Mouse (Mus musculus) midbrain, embryonic 11.5 days (tissue): ENCODE results near the gene Adgre4. TPM values are rescaled to one million over a fixed set of nuclear protein-coding genes. Genes with fewer than 3 reads are reported as not detected.
"Not testable (repeated sequence)": the region's sequence is repeated elsewhere in the genome, so short reads cannot be mapped to it uniquely, and the experiment has no call there.

Source experiments
- ATAC-seq: fragments of 200-750 bp; cut with Nextera tagmentation; 2 replicates; pipeline ENCODE4 v1.8.0; 2017; ENCODE audit warnings: moderate TSS enrichment, moderate library complexity; ENCODE audit not compliant: low FRiP score
- DNase-seq: peaks from one replicate; pipeline ENCODE4 v3.0.0; 2015; ENCODE audit warnings: low spot score; ENCODE audit errors: missing footprints
- H3K27ac ChIP-seq: fragments of 300-500 bp; sonication (generic); 2 replicates; pipeline ENCODE4 v1.5.1; 2014; ENCODE audit warnings: low read depth, low read length
- H3K27me3 ChIP-seq: fragments of 300-500 bp; sonication (generic); 2 replicates; pipeline ENCODE4 v1.6.1; 2014; ENCODE audit warnings: mild to moderate bottlenecking, low read length, moderate library complexity, mixed read lengths; ENCODE audit not compliant: control insufficient read depth, insufficient read depth
- H3K36me3 ChIP-seq: fragments of 300-500 bp; sonication (generic); 2 replicates; pipeline ENCODE4 v1.6.1; 2014; ENCODE audit warnings: mild to moderate bottlenecking, low read length, moderate library complexity, mixed read lengths; ENCODE audit not compliant: control insufficient read depth, insufficient read depth
- H3K4me1 ChIP-seq: fragments of 300-500 bp; sonication (generic); 2 replicates; pipeline ENCODE4 v1.6.1; 2014; ENCODE audit warnings: low read length; ENCODE audit not compliant: control insufficient read depth, insufficient read depth
- H3K4me2 ChIP-seq: fragments of 300-500 bp; sonication (generic); 2 replicates; pipeline ENCODE4 v1.6.1; 2014; ENCODE audit warnings: mild to moderate bottlenecking, moderate library complexity
- H3K4me3 ChIP-seq: fragments of 300-500 bp; sonication (generic); 2 replicates; pipeline ENCODE4 v1.5.1; 2014; ENCODE audit warnings: low read depth, low read length
- H3K9ac ChIP-seq: fragments of 300-500 bp; sonication (generic); 2 replicates; pipeline ENCODE4 v1.6.1; 2014; ENCODE audit warnings: low read length
- H3K9me3 ChIP-seq: fragments of 300-500 bp; sonication (generic); 2 replicates; pipeline ENCODE4 v1.6.1; 2016; ENCODE audit warnings: low read length; ENCODE audit not compliant: control insufficient read depth
- WGBS: fragments of 180-500 bp; shearing (Covaris S2); extraction: QIAGEN DNeasy Blood & Tissue Kit; methylation state at CpG from one replicate; pipeline ENCODE4 v1.1.7; 2014; 5-methylcytosine and 5-hydroxymethylcytosine counted together
- polyA plus RNA-seq: library from polyadenylated mRNA; unstranded; fragments of >200 nt; fragmentation: Nextera tagmentation; extraction: Ambion mirVana; gene quantifications from 2 replicates; pipeline ENCODE4 v1.2.1, GENCODE M21; 2014

Adgre4 gene
- polyA plus RNA-seq, 1 experiment from 2014 or later = 0.11 TPM

GRCm38 (mm10) chr17:55892406-55892955 lies 142.7 kb downstream of the Adgre4 start:
- not testable (repeated sequence) for H3K27ac ChIP-seq
- WGBS = 21% methylated on average over 6 of the region's 8 CpGs

DNA sequence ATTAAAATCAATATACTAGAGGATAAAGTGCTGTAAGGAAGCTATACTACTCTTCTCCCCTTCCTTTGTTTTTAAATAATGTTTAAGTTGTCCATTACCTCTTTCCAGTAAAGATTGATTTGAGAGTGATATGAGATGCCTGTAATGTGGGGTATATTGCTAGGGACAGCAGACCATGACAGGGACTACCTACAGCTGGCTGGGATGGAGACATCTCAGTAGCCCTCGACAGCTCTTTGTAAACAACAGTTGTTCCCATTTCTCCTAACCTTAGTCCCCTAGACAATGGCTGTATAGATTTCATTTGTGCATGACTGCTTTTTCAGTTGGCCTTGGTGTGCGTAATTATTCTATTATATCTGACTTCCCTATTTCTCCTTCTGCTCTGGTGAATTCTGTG lies 153.3 kb downstream of the Adgre4 start:
- Histone ChIP-seq H3K27me3 (no peaks in the 10 kb centered on the region), H3K36me3 (0 out of 2 replicates have a peak, but pooled peaks cover 2% of the 10 kb centered on the region), H3K9me3 (peaks cover 3% of the 10 kb centered on the region; the same call in 1 of the 2 replicates), H3K27ac (no peak overlapping the region), H3K4me2 (no peak overlapping the region), H3K4me3 (no peak overlapping the region), H3K9ac (no peak overlapping the region), H3K4me1 (no peaks in the 10 kb centered on the region)
- no peak for DNase-seq
- ATAC-seq = no peak
- WGBS = 70% methylated on average over 2 of the region's 2 CpGs

More at GRCm38 (mm10) chr17:55892406-55892955, 142.7 kb downstream of the Adgre4 start:
- H3K9me3 ChIP-seq, DNase-seq, H3K27me3 ChIP-seq, H3K36me3 ChIP-seq, H3K4me1 ChIP-seq, ATAC-seq: not testable (repeated sequence)
- Histone ChIP-seq H3K9ac (peak overlapping the region; percentile 38), H3K4me2 (peak overlapping the region; percentile 51), H3K4me3 (peak overlapping the region; percentile 45)

Other genes starting within 250 kb of the Adgre4 start
- not detected in 2 replicates for gene Vmn2r118, start 124.8 kb upstream of the Adgre4 start, polyA plus RNA-seq
- 7.7 and 8.1 TPM in 2 replicates for gene Pot1b, start 37.4 kb upstream of the Adgre4 start, polyA plus RNA-seq
- gene Zfp119a, start 128.9 kb downstream of the Adgre4 start, polyA plus RNA-seq = 9.2 TPM in 2 replicates
- gene Zfp959, start 142.1 kb downstream of the Adgre4 start, polyA plus RNA-seq = 12.9 and 14.0 TPM in 2 replicates
- gene Zfp119b, start 199.5 kb downstream of the Adgre4 start, polyA plus RNA-seq = 6.3 and 6.7 TPM in 2 replicates
- 2.1 and 2.7 TPM in 2 replicates for gene Ebi3, start 202.7 kb downstream of the Adgre4 start, polyA plus RNA-seq
- 21.3 and 24.4 TPM in 2 replicates for gene Yju2, start 209.1 kb downstream of the Adgre4 start, polyA plus RNA-seq
- 81.9 and 89.1 TPM in 2 replicates for gene Shd, start 220.5 kb downstream of the Adgre4 start, polyA plus RNA-seq
- gene Fsd1, start 236.5 kb downstream of the Adgre4 start, polyA plus RNA-seq = 61.2 and 65.6 TPM in 2 replicates